Mouse (Mus musculus) urinary bladder, adult 2 months (tissue): ENCODE data around the gene Pafah2. TPM values are rescaled to one million over a fixed set of nuclear protein-coding genes. Genes with fewer than 3 reads are reported as not detected.
"Not testable (repeated sequence)": the region's sequence is repeated elsewhere in the genome, so short reads cannot be mapped to it uniquely, and the experiment has no call there.

Experiments used
- DNase-seq: peaks from one replicate; pipeline ENCODE4 v3.0.0; 2022; ENCODE audit warnings: low spot score
- polyA plus RNA-seq: library from polyadenylated mRNA; depleted of rRNA; stranded (reverse); fragments of >200 nt; gene quantifications from 2 replicates; pipeline ENCODE4 v1.2.3, GENCODE M21; 2012

Pafah2 gene
- polyA plus RNA-seq, 1 experiment, result 39.9 TPM

DNA sequence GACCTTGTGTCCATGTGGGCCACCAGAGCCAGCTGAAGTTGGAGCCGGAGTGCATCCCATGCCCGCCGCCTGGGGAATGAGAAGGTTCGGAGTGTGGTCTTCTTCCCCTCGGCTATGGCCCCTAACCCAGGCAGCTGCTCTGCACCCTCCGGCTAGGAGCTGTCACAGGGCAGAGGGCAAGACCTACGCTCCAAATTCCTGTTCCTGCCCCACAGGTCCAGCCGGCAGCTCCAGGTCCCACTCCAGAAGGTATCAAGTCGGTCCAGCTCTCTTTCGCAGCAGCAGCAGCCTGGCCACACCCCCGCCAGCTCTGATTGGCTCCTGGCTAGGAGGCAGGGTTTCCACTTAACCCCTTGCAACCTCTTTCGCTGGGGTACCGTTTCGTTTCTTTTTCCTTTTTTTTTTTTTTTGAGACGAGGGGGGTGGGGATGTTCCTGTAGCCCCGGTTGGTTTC is 23.8 kb upstream of the Pafah2 start:
- peak; percentile 69 for DNase-seq

GRCm38 (mm10) chr4:134373295-134373694 is 22.8 kb upstream of the Pafah2 start:
- DNase-seq, result no peak

DNA sequence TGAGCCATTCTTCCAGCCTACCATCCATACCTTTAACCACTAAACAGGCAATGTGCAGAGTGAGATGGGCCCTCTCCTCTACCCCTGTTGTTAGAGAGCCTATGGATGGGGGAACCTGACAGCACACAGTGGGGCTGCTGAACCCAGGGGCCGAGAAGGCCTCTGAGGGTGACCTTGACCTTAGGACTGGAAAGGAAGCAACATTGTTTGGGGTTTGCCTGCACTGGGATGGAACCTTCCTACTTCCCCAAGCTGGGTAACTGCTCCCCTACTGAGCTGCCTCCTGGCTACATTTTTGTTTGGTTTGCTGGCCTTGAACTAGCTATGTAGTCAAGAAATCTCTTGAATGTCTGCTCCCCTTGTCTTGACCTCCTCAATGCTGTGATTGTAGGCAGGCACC is 21.8 kb upstream of the Pafah2 start:
- no peak for DNase-seq

DNA sequence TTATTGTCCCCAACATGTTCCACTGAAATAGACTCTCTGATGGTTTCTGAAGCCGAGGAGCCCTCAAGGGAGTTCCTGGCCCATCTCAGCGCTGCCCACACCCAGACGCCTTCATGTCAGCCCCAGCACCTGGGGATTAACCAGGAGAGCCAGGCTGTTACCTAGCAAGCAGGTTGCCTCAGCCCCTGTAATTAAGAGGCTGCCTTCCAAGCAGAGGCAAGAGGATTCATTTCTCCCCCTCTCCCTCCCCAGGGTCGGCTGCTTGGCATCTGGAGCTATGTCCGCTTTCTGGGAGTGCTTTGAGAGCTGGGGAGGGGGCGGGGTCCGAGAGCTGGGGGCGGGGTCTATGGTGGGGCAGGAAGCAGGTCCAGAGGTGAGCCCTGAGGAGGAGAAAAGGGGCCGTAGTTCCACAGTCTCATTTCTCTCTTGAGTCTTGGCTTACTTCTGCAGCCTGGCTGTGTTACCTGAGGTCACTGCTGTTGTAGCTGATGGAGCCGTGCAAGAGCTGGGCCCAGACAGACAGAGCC is 18.0 kb upstream of the Pafah2 start:
- DNase-seq, result no peak

- no peak for DNase-seq
Observed at GRCm38 (mm10) chr4:134379510-134379909, 16.6 kb upstream of the Pafah2 start.

DNA sequence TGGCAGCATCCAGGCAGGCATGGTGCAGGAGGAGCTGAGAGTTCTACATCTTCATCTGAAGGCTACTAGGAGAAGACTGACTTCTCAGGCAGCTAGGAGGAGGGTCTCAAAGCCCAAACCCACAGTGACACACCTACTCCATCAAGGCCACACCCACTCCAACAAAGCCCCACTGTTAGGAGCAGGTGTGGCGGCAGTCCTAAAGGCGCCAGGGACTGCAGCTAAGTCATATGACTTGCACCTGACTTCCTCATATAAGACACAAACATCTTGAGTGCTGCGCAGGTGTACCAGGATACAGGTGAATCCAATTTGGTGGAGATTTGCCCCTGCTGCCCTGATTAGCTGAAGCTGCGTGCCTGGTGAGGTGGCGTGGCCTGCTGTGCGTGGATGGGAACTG is 12.4 kb upstream of the Pafah2 start, which contains the start of gene Extl1:
Gene Extl1, minus strand, starts transcription at position 101 of the 400 bp plus-strand sequence.
- DNase-seq, result not testable (repeated sequence)

DNA sequence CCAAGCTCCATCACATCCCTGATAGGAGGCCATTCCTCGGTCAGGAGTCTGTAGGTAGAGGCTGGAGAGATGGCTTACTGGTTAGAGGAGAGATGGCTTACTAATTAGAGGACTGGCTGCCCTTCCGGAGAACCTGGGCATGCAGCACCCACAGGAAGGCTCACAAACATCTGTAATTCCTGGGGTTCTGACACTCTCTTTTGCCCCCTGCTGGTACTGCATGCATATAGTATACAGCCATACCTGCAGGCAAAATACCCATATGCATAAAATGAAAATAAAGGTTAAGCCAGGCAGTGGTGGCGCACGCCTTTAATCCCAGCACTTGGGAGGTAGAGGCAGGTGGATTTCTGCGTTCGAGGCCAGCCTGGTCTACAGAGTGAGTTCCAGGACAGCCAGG is 8.9 kb upstream of the Pafah2 start:
- DNase-seq, result no peak

DNA sequence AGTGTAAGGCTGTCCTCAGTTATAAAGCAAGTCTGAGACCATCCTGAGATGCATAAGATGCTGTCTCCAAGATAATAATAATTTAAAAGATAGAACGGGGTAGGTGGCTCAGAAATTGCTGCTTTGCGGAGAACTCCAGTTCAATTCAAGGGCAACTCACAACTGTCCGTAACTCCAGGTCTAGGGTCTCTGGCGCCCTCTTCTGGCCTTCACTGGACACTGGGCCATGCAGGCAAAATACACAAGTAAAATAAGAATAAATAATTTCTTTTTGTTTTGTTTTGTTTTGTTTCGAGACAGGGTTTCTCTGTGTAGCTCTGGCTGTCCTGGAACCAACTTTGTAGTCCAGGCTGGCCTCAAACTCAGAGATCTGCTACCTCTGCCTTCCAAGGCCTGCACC is 7.7 kb upstream of the Pafah2 start:
- DNase-seq, result peak; percentile 51

DNA sequence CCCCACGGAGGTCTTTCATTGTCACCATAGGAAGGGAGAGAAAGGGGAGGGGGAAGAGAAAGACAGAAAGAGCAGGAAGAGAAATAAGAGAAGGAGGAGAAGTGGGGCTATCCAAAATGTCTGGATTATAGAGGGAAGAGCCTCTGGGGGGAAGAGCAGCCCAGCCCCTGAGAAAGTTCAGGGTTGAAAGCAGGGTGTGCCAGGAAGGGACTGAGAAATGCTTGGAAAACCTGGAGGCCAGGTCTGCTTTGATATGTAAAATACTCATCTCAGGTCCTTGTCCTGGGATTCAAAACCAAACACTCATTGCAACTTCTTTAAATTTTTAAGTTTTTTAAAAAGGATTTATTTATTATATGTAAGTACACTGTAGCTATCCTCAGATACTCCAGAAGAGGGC is 4.5 kb upstream of the Pafah2 start:
- DNase-seq, result no peak

DNA sequence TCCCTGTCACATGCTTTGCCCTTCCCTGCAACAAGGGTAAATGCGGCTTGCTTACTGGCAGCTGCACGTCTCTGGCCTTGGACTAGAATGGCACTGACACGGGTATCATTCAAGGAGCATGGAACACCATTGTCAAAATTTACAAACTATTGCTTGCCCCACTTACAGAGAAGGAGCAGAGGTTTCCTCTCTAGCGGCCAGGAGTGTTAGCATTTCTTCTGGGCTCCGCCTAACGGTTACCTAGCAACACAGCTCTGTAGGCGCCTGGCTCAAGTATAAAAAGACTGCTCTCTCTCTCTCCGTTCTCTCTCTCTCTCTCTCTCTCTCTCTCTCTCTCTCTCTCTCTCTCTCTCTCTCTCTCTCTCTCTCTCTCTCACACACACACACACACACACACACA is 3.5 kb upstream of the Pafah2 start:
- DNase-seq, result no peak

- no peak for DNase-seq
Observed at GRCm38 (mm10) chr4:134393026-134393425, 3.1 kb upstream of the Pafah2 start.

GRCm38 (mm10) chr4:134395142-134395541 is 978 bp upstream of the Pafah2 start:
- DNase-seq, result no peak

DNA sequence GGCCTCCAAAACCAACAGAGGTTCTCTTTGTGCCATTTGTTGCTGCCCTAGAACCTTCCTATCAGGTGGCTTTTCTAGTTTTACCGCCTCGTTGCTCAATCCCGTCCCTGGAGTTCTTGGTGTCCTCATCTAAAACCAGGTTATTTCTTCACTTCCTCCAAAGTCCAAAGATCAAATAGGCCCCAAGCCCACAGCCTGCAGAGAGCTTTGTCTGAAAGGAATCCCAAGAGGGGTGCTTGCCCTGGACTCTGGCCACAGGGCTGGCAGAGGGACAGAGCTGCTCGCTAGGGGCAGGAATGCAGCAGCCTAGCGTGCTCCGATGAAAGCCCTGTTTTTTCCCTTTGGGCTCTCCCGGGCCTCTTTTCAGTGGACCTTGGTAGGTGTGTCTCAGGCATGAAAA is 1.0 kb downstream of the Pafah2 start:
- peak; percentile 43 for DNase-seq

GRCm38 (mm10) chr4:134397732-134398131 is 1.6 kb downstream of the Pafah2 start:
- DNase-seq, result no peak

DNA sequence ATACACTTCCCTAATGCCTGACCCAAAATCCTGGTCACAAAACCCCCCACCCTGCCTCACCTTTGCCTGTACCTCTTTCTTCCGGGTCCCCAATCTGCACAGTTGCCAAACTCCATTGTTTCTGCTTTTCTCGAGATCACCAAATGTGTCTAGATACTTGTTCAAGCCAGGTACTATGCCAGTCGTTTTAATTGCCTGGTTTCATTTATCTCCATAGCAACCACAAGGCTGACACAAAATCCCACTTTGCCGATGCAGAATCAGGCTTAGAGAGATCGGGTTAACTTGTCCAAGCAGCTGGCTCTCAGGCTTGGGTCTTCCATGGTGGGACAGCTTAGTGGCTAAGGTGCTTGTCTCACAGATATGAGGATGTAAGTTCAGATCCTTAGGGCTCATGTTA is 4.1 kb downstream of the Pafah2 start:
- DNase-seq, result no peak

- peak; percentile 36 for DNase-seq
Observed at GRCm38 (mm10) chr4:134401181-134401661, 5.1 kb downstream of the Pafah2 start.

- no peak for DNase-seq
Observed at GRCm38 (mm10) chr4:134401856-134402570, 5.9 kb downstream of the Pafah2 start.

- DNase-seq, result peak; percentile 43
Observed at GRCm38 (mm10) chr4:134402571-134403262, 6.6 kb downstream of the Pafah2 start.

DNA sequence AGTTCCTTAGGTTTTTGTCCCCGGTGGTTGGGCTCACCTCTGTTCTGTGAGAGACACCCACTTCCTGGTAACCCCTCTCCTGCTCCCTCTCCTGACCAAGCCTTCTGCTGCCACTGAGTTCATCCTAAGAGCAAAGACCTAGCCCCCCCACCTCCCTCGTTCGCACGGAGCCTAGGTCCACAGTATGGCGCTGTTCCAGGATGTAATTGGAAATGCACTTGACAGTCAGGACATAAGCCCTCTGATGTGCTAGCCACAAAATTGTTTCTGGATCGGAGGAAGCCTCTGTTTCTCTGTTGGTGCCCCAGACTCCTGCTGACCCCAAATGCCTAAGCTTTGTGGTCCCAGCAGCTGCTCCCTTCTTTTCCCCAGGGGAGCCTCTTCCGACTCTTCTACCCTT is 7.6 kb downstream of the Pafah2 start:
- DNase-seq, result no peak

- DNase-seq, result no peak
Observed at GRCm38 (mm10) chr4:134409286-134409685, 13.2 kb downstream of the Pafah2 start.

DNA sequence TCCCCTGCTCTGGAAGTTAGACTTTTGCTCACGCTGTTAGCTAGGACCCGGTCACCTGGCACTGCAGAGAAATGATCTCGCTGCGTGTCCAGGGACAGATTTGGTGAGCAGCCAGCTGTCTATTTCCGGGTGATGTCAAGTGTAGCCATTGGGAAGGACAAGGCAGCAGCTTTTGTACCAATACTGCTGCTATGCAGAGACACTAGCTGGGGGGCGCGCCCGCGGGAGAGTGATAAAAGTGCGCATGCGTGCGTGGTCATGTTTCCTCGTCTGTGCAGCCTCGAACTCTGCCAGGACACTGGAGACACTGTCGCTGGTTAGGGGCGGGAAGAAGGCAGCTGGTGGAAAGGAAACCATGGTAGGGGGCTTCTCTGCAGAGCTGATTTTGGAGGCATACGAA is 20.1 kb downstream of the Pafah2 start:
- no peak for DNase-seq

DNA sequence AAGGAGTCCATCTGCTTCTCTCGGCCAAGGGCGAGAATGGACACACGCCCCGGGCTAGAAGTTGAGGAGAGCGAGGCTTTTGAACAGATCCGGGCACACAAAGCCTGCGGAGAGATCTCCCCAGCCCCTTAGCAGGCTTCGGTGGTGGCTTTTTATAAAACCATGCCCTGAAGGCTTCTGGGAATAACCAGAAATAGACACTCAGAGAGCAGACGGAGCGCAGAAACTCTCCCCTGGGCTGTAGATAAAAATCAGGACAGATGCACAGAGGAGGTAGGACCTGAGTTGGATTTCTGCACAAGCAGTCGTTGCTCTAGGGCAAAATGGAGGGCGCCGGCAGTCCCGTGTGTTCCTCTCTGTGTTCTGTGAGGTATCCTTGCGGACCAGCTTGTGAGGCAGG is 20.5 kb downstream of the Pafah2 start:
- DNase-seq, result no peak

- no peak for DNase-seq
Observed at GRCm38 (mm10) chr4:134417111-134417510, 21.0 kb downstream of the Pafah2 start.
